Mouse (Mus musculus) retina, postnatal 1 day (tissue): ENCODE measurements around the gene Slain1.

Experiments
- DNase-seq: peaks from one replicate; pipeline ENCODE4 v3.0.0-alpha.2; 2012

The Slain1 gene

GRCm38 (mm10) chr14:103649896-103650334 is at the start of gene Slain1:
Gene Slain1, plus strand, starts transcription at chr14:103650228.
- peak; percentile 94 for DNase-seq

GRCm38 (mm10) chr14:103608063-103608462 is 42.0 kb upstream of the Slain1 start:
- no peak for DNase-seq

GRCm38 (mm10) chr14:103613573-103614271 is 36.3 kb upstream of the Slain1 start:
- DNase-seq, result no peak

- DNase-seq, result no peak
Observed at GRCm38 (mm10) chr14:103614272-103614587, 35.8 kb upstream of the Slain1 start.

- no peak for DNase-seq
Observed at GRCm38 (mm10) chr14:103619756-103620155, 30.3 kb upstream of the Slain1 start.

GRCm38 (mm10) chr14:103621207-103621606 is 28.8 kb upstream of the Slain1 start:
- no peak for DNase-seq

- DNase-seq, result no peak
Observed at GRCm38 (mm10) chr14:103626100-103626499, 23.9 kb upstream of the Slain1 start.

- no peak for DNase-seq
Observed at GRCm38 (mm10) chr14:103629639-103630364, 20.2 kb upstream of the Slain1 start.

- no peak for DNase-seq
Observed at GRCm38 (mm10) chr14:103630545-103630944, 19.5 kb upstream of the Slain1 start.

- DNase-seq, result peak; percentile 57
Observed at GRCm38 (mm10) chr14:103643933-103644332, 6.1 kb upstream of the Slain1 start.

GRCm38 (mm10) chr14:103647981-103648380 is 2.0 kb upstream of the Slain1 start:
- DNase-seq, result peak; percentile 21

- DNase-seq, result peak; percentile 81
Observed at GRCm38 (mm10) chr14:103648623-103649255, 1.3 kb upstream of the Slain1 start.

GRCm38 (mm10) chr14:103649302-103649701 is 726 bp upstream of the Slain1 start:
- DNase-seq, result no peak

GRCm38 (mm10) chr14:103650413-103651101 is 529 bp downstream of the Slain1 start:
- DNase-seq, result peak; percentile 83

- DNase-seq, result no peak
Observed at GRCm38 (mm10) chr14:103651106-103651505, 1.1 kb downstream of the Slain1 start.

GRCm38 (mm10) chr14:103651562-103651961 is 1.5 kb downstream of the Slain1 start:
- no peak for DNase-seq

GRCm38 (mm10) chr14:103652524-103652923 is 2.5 kb downstream of the Slain1 start:
- no peak for DNase-seq

- DNase-seq, result no peak
Observed at GRCm38 (mm10) chr14:103653800-103654199, 3.8 kb downstream of the Slain1 start.

GRCm38 (mm10) chr14:103655448-103655847 is 5.4 kb downstream of the Slain1 start:
- DNase-seq, result peak; percentile 43

- DNase-seq, result no peak
Observed at GRCm38 (mm10) chr14:103657876-103658275, 7.8 kb downstream of the Slain1 start.

- DNase-seq, result peak; percentile 80
Observed at GRCm38 (mm10) chr14:103663026-103663425, 13.0 kb downstream of the Slain1 start.

- no peak for DNase-seq
Observed at GRCm38 (mm10) chr14:103664391-103664790, 14.4 kb downstream of the Slain1 start.

- DNase-seq, result no peak
Observed at GRCm38 (mm10) chr14:103666347-103666954, 16.4 kb downstream of the Slain1 start.
